Comparison of ENCODE assay signal across 9 mouse cellular contexts in genomic region chr12:53254160-53254480, GRCm38 (mm10). TPM values are rescaled to one million over a fixed set of nuclear protein-coding genes. Genes with fewer than 3 reads are reported as not detected.
A peak's percentile ranks its signal among the peaks of the same experiment; 100 is the strongest.
DNase-seq lines count a peak whose midpoint lies in the region; ATAC-seq and TF ChIP-seq lines count a peak whose summit lies in the region.
"Had no signal": no experiment of that assay in that cellular context is flagged by ENCODE, and none has a peak within 500 bp of the region (broad histone marks: within the 10 kb centered on the region; RNA-seq: fewer than 3 reads in every experiment).

No protein-coding gene starts in this region.

- no peak overlapping the region for H3K9ac ChIP-seq in lung, postnatal 0 days (replicated peaks; ENCODE audit: low read depth)
- H3K9ac ChIP-seq in liver, embryonic 13.5 days, result no peak overlapping the region
- H3K9ac ChIP-seq in stomach, embryonic 16.5 days (ENCODE audit: low read length), result peak overlapping the region; percentile 88; the same call in 1 of the 2 replicates

- no peak for DNase-seq in lung, postnatal 0 days (ENCODE audit: low spot score)
- DNase-seq in lung, postnatal 36 days, result no peak
- no peak for DNase-seq in hindbrain, embryonic 10.5 days (ENCODE audit: low spot score)
- DNase-seq in liver, embryonic 13.5 days, result no peak
- no peak for DNase-seq in adrenal gland, postnatal 14 days
- no peak for DNase-seq in left cerebral cortex, postnatal 25 days (ENCODE audit: low spot score in 2 of 2)
- no peak for DNase-seq in retina, postnatal 1 day

- H3K9me3 ChIP-seq in lung, postnatal 0 days (ENCODE audit: low read length), result no peaks in the 10 kb centered on the region
- no peaks in the 10 kb centered on the region for H3K9me3 ChIP-seq in hindbrain, embryonic 10.5 days
- H3K9me3 ChIP-seq in liver, embryonic 13.5 days (replicated peaks), result no peaks in the 10 kb centered on the region
- no peaks in the 10 kb centered on the region for H3K9me3 ChIP-seq in stomach, embryonic 16.5 days (replicated peaks; ENCODE audit: control insufficient read depth, low read length)

- no peak overlapping the region for H3K27ac ChIP-seq in lung, postnatal 0 days (ENCODE audit: low read length)
- peak overlapping the region; percentile 100 for H3K27ac ChIP-seq in hindbrain, embryonic 10.5 days
- no peak overlapping the region for H3K27ac ChIP-seq in liver, embryonic 13.5 days
- no peak overlapping the region for H3K27ac ChIP-seq in stomach, embryonic 16.5 days (ENCODE audit: low read length)

- no peak for TF ChIP-seq CTCF in lung, postnatal 0 days (IDR thresholded peaks at IDR 0.05)

- ATAC-seq in lung, postnatal 0 days, result no peak
- ATAC-seq in liver, embryonic 13.5 days (ENCODE audit: low read depth), result no peak
- ATAC-seq in stomach, embryonic 16.5 days (ENCODE audit: insufficient read depth, low FRiP score), result no peak

- no peak for TF ChIP-seq EP300 in lung, postnatal 0 days (IDR thresholded peaks at IDR 0.05)

- intact Hi-C loops in left cerebral cortex, postnatal 25 days (cut with DNase I), result loop anchor here (5.0 to 10.0 kb wide), 2 partner anchors 339 to 803 kb away; no protein-coding TSS in a partner anchor

- no peaks in the 10 kb centered on the region for H3K4me1 ChIP-seq in lung, postnatal 0 days (ENCODE audit: insufficient read depth, low read depth, low read length)
- peaks cover 47% of the 10 kb centered on the region for H3K4me1 ChIP-seq in hindbrain, embryonic 10.5 days (replicated peaks)
- H3K4me1 ChIP-seq in liver, embryonic 13.5 days (replicated peaks), result no peaks in the 10 kb centered on the region
- peaks cover 9% of the 10 kb centered on the region for H3K4me1 ChIP-seq in stomach, embryonic 16.5 days (ENCODE audit: control insufficient read depth, insufficient read depth, low read length)

- H3K36me3 ChIP-seq in lung, postnatal 0 days (ENCODE audit: insufficient read depth, low read length), result no peaks in the 10 kb centered on the region
- no peaks in the 10 kb centered on the region for H3K36me3 ChIP-seq in hindbrain, embryonic 10.5 days
- H3K36me3 ChIP-seq in liver, embryonic 13.5 days, result no peaks in the 10 kb centered on the region
- H3K36me3 ChIP-seq in stomach, embryonic 16.5 days (ENCODE audit: control insufficient read depth, insufficient read depth, low read length), result no peaks in the 10 kb centered on the region

- WGBS in lung, postnatal 0 days, result 14% methylated on average over 6 of the region's 6 CpGs
- 2% methylated on average over 6 of the region's 6 CpGs for WGBS in hindbrain, embryonic 10.5 days
- 9% methylated on average over 6 of the region's 6 CpGs for WGBS in liver, embryonic 13.5 days (ENCODE audit: insufficient replicate concordance)
- 20% methylated on average over 6 of the region's 6 CpGs for WGBS in stomach, embryonic 16.5 days

- peak overlapping the region; percentile 65 for H3K4me3 ChIP-seq in lung, postnatal 0 days (ENCODE audit: low read depth, low read length)
- H3K4me3 ChIP-seq in hindbrain, embryonic 10.5 days, result peak overlapping the region; percentile 83
- no peak overlapping the region for H3K4me3 ChIP-seq in liver, embryonic 13.5 days (replicated peaks)
- peak overlapping the region; percentile 80 for H3K4me3 ChIP-seq in stomach, embryonic 16.5 days (replicated peaks; ENCODE audit: low read length)

- peak overlapping the region; percentile 99 for H3K4me2 ChIP-seq in lung, postnatal 0 days (replicated peaks; ENCODE audit: low read depth, low read length)
- H3K4me2 ChIP-seq in liver, embryonic 13.5 days, result peak overlapping the region; percentile 72; the same call in 1 of the 2 replicates
- H3K4me2 ChIP-seq in stomach, embryonic 16.5 days (ENCODE audit: low read depth, low read length), result peak overlapping the region; percentile 84

- H3K27me3 ChIP-seq in lung, postnatal 0 days (replicated peaks; ENCODE audit: insufficient read depth, low read length), result peaks cover 31% of the 10 kb centered on the region
- peaks cover 19% of the 10 kb centered on the region for H3K27me3 ChIP-seq in hindbrain, embryonic 10.5 days (ENCODE audit: insufficient read depth, poor library complexity, severe bottlenecking)
- peaks cover 68% of the 10 kb centered on the region for H3K27me3 ChIP-seq in liver, embryonic 13.5 days
- H3K27me3 ChIP-seq in stomach, embryonic 16.5 days (ENCODE audit: control insufficient read depth, insufficient read depth, low read length), result peaks cover 7% of the 10 kb centered on the region

RNA-seq across cellular contexts. Expression of gene Npas3, which starts 5.6 kb away (rescaled TPM):
- 0.15 and 0.17 TPM in 2 replicates for polyA plus RNA-seq in lung, postnatal 0 days (2015; fragmentation: Nextera tagmentation; extraction: Ambion mirVana)
- 6.6 and 12.2 TPM in 2 replicates for polyA plus RNA-seq in hindbrain, embryonic 10.5 days (2016; fragmentation: Nextera tagmentation; extraction: Ambion mirVana)
- polyA plus RNA-seq in liver, embryonic 13.5 days (2015; fragmentation: Nextera tagmentation; extraction: Ambion mirVana), result 0.15 and 0.16 TPM in 2 replicates
- polyA plus RNA-seq in stomach, embryonic 16.5 days (2015; fragmentation: Nextera tagmentation; extraction: Ambion mirVana), result 1.2 and 1.8 TPM in 2 replicates
- total RNA-seq in adrenal gland, postnatal 14 days (2021), result 1.6 and 4.4 TPM in 2 replicates
- total RNA-seq in left cerebral cortex, postnatal 25 days (2021), result 10 to 100 TPM; 19.0 to 25.4 TPM
- total RNA-seq: neutrophil, adult 5-6 weeks had no signal
